In genomic region chr12:119024063-119024462, GRCm38 (mm10) we compare ENCODE assay signal across 34 mouse cellular contexts. TPM values are rescaled to one million over a fixed set of nuclear protein-coding genes. Genes with fewer than 3 reads are reported as not detected.
DNase-seq lines count a peak whose midpoint lies in the region; TF ChIP-seq lines count a peak whose summit lies in the region.
"Had no signal": no experiment of that assay in that cellular context is flagged by ENCODE, and none has a peak within 500 bp of the region (broad histone marks: within the 10 kb centered on the region; RNA-seq: fewer than 3 reads in every experiment).

No protein-coding gene starts in this region.

- DNase-seq in frontal cortex, adult 2 months (ENCODE audit: extremely low spot score in 1 of 2, low spot score in 1 of 2) = peak; percentile 14 to 49
- DNase-seq in frontal cortex, postnatal 14 days (ENCODE audit: low spot score in 2 of 2) = no peak
- peak; percentile 15 to 42 for DNase-seq in left cerebral cortex, postnatal 14 days (ENCODE audit: low spot score in 2 of 2)
- DNase-seq in left cerebral cortex, adult 8-10 months (ENCODE audit: low spot score in 2 of 2) = no peak
- DNase-seq in gonadal fat pad, adult 2 months (ENCODE audit: low read depth) = peak; percentile 66
- no peak for DNase-seq in layer of hippocampus, adult 2 months (ENCODE audit: low spot score in 2 of 2)
- DNase-seq: adrenal gland, adult 2 months; adrenal gland, postnatal 14 days; cerebellum, adult 11-12 months; cerebellum, adult 8-10 months; cerebellum, postnatal 10 days; cerebellum, postnatal 36 days; embryo, embryonic 11 days; gastrocnemius, postnatal 10 days; gastrocnemius, postnatal 36 days; heart, adult 18-20 months; heart, postnatal 10 days; heart, postnatal 4 days; kidney, adult 11 months had no signal

- no peak overlapping the region for H3K27ac ChIP-seq in layer of hippocampus, adult 2 months
- H3K27ac ChIP-seq: embryonic facial prominence, embryonic 15.5 days; forebrain, embryonic 15.5 days; heart, embryonic 15.5 days; intestine, embryonic 15.5 days had no signal

- intact Hi-C loops in left cerebral cortex, postnatal 14 days (cut with DNase I) = no loop called here

- no peak for TF ChIP-seq CTCF in layer of hippocampus, adult 2 months (conservative IDR thresholded peaks at IDR 0.05)

- H3K4me3 ChIP-seq in layer of hippocampus, adult 2 months = no peak overlapping the region
- H3K4me3 ChIP-seq: embryonic facial prominence, embryonic 15.5 days; forebrain, embryonic 15.5 days; heart, embryonic 12.5 days; heart, embryonic 15.5 days; intestine, embryonic 15.5 days had no signal

RNA-seq across cellular contexts. Expression of gene Abcb5, which starts 57.8 kb away (rescaled TPM):
- polyA plus RNA-seq in frontal cortex, adult 2 months (2012; rRNA removed) = not detected in 2 replicates
- not detected for total RNA-seq in left cerebral cortex, postnatal 14 days (2021)
- total RNA-seq in left cerebral cortex, adult 8-10 months (2022) = not detected
- polyA plus RNA-seq in gonadal fat pad, adult 2 months (2012; rRNA removed) = 31.0 and 56.9 TPM in 2 replicates
- not detected for total RNA-seq in layer of hippocampus, adult 2 months (2021)
- total RNA-seq: adrenal gland, adult 2 months; gastrocnemius, adult 18-20 months; gastrocnemius, postnatal 10 days; gastrocnemius, postnatal 36 days; heart, adult 18-20 months; heart, postnatal 10 days; heart, postnatal 4 days; MEL had no signal
- polyA plus RNA-seq: adrenal gland, adult 2 months; brain, embryonic 14.5 days; C2C12; CD4-positive, CD25-positive, alpha-beta regulatory T cell, adult 4 months; cortical plate, adult 2 months; embryonic facial prominence, embryonic 11.5 days; forebrain, embryonic 11.5 days; forebrain, embryonic 15.5 days; heart, embryonic 12.5 days; heart, embryonic 15.5 days; hindbrain, embryonic 11.5 days; hindbrain, embryonic 16.5 days; intestine, embryonic 15.5 days had no signal

Comparison
In these comparisons a context has a peak if more than half of its experiments do, and no peak if none do; other contexts are left out.
1. DNase-seq: peak in frontal cortex, adult 2 months (2 of 2), left cerebral cortex, postnatal 14 days (2 of 2) and gonadal fat pad, adult 2 months (single experiment); none in frontal cortex, postnatal 14 days (0 of 2), left cerebral cortex, adult 8-10 months (0 of 2) and layer of hippocampus, adult 2 months (0 of 2).